Mouse (Mus musculus): ENCODE results near the gene Dock7. TPM values are rescaled to one million over a fixed set of nuclear protein-coding genes. Genes with fewer than 3 reads are reported as not detected.

Dock7 gene
- 63.1 and 84.5 TPM in 2 replicates for polyA plus RNA-seq (2014; fragmentation: Nextera tagmentation; extraction: Ambion mirVana)

DNA sequence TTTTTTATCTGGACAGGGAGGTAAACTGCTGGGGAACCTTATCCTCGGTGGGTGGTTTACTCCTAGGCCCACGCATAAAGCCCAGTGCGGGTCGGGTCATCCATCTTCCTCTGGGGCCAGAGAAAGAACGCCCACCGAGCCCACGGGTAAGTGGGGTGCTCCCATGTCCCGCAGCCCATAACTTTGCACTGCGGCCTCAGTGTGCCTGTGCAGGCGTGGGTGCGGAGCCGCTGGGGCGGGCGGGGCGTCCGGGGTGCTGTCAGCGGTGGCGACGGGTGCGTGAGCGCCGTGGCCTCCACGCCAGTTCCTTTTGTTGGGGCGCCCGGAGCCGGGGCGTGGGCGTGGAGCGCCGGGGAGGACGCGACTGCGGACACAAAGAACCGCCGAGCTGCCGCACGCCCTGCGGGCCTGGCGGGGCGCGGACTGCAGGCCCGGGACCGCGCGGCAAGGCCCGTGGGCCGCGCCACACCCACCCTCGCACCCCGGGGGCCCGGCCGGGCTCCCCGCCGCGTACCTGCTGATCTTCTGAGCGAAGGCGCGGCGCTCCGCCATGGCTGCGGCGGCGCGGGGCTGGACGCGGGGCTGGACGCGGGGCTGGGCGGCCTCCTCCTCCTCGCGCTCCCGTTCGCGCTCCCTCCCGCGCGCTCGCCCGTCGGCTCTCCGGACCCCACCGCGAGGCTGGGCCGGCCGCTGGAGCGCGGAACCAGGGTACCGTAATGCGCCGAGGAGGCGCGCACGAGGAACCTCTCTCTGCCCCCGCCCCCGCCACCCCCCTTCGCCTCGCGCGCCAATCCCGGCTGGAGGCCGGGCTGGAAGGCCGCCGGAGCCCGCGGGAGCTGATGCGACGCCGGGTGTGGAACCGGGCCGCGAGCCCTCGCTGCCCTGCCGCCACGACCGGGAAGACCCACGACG is at the start of gene Dock7:
Gene Dock7 (minus strand): TSS at position 705 of the 912 bp plus-strand sequence.
- Histone ChIP-seq H3K4me1 (ENCODE audit: control insufficient read depth, insufficient read depth, low read length) (peaks cover 19% of the 10 kb centered on the region; the same call in 1 of the 2 replicates), H3K27ac (ENCODE audit: low read depth, low read length) (peak within 1 kb of the TSS; percentile 81; the same call in 1 of the 2 replicates), H3K4me2 (replicated peaks; ENCODE audit: low read depth, low read length) (peak within 1 kb of the TSS; percentile 69), H3K27me3 (ENCODE audit: control insufficient read depth, insufficient read depth, low read length) (0 out of 2 replicates have a peak, but pooled peaks cover 3% of the 10 kb centered on the region), H3K9ac (ENCODE audit: low read depth, low read length) (peak within 1 kb of the TSS; percentile 98), H3K36me3 (ENCODE audit: control insufficient read depth, insufficient read depth, low read length) (no peaks in the 10 kb centered on the region), H3K9me3 (ENCODE audit: control insufficient read depth, low read length) (no peaks in the 10 kb centered on the region), H3K4me3 (ENCODE audit: low read length) (peak within 1 kb of the TSS; percentile 95)
- peak; percentile 96 for ATAC-seq (ENCODE audit: low FRiP score, low TSS enrichment)
- under 1% methylated on average over 75 of the region's 117 CpGs for WGBS

DNA sequence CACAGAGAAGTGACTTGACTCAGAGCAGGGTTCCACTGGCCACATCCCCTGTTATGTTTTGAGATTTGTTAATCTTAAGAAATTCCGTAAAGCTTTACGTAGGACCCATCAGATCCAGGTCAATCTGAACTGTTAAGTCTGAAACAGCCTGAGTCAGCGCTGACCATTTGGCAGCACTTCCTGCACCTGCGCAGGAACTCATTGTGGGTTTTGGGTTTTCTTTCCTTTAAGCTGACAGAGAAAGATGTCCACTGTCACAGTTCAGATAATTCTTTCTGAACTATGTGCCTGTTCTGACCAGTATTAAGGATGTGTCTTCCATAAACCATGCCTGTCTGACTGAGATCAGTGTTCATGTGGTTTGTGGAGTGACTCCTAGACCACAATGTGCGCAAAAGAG is 48.2 kb upstream of the Dock7 start:
- 95% methylated on average over 5 of the region's 5 CpGs for WGBS
- Histone ChIP-seq H3K9me3 (ENCODE audit: control insufficient read depth, low read length) (no peaks in the 10 kb centered on the region), H3K27me3 (ENCODE audit: control insufficient read depth, insufficient read depth, low read length) (no peaks in the 10 kb centered on the region; the same call in 1 of the 2 replicates), H3K27ac (ENCODE audit: low read depth, low read length) (no peak overlapping the region), H3K4me2 (replicated peaks; ENCODE audit: low read depth, low read length) (no peak overlapping the region), H3K9ac (ENCODE audit: low read depth, low read length) (no peak overlapping the region), H3K4me1 (ENCODE audit: control insufficient read depth, insufficient read depth, low read length) (no peaks in the 10 kb centered on the region), H3K4me3 (ENCODE audit: low read length) (no peak overlapping the region), H3K36me3 (ENCODE audit: control insufficient read depth, insufficient read depth, low read length) (no peaks in the 10 kb centered on the region)
- no peak for ATAC-seq (ENCODE audit: low FRiP score, low TSS enrichment)

GRCm38 (mm10) chr4:99163547-99163946 is 42.8 kb upstream of the Dock7 start:
- Histone ChIP-seq H3K9me3 (ENCODE audit: control insufficient read depth, low read length) (no peaks in the 10 kb centered on the region), H3K4me3 (ENCODE audit: low read length) (no peak overlapping the region), H3K9ac (ENCODE audit: low read depth, low read length) (no peak overlapping the region), H3K4me1 (ENCODE audit: control insufficient read depth, insufficient read depth, low read length) (peaks cover 16% of the 10 kb centered on the region), H3K36me3 (ENCODE audit: control insufficient read depth, insufficient read depth, low read length) (no peaks in the 10 kb centered on the region), H3K4me2 (replicated peaks; ENCODE audit: low read depth, low read length) (no peak overlapping the region), H3K27ac (ENCODE audit: low read depth, low read length) (no peak overlapping the region), H3K27me3 (ENCODE audit: control insufficient read depth, insufficient read depth, low read length) (no peaks in the 10 kb centered on the region)
- WGBS = 29% methylated on average over 4 of the region's 4 CpGs
- ATAC-seq (ENCODE audit: low FRiP score, low TSS enrichment) = no peak

DNA sequence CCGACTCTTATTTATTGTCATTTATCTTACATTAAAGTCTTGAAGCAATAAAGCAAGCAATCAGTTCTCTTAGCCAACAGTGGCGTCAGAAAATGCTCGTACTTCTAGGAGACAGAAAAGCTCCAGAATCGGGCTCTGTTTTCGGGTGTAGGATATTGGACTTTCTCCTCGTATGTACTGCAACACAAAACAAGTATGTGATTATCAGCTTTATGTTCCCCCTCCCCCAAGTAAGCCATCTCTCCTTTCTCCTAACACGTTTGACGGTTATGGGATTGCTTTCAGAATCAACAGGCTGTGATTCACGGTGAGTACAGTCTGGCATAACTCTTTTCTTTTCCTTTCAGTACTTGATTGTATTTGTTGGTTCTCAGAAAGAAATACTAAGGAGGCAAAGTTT is 42.3 kb upstream of the Dock7 start:
- H3K27me3 ChIP-seq (ENCODE audit: control insufficient read depth, insufficient read depth, low read length) = no peaks in the 10 kb centered on the region
- no peak overlapping the region for H3K9ac ChIP-seq (ENCODE audit: low read depth, low read length)
- no peak overlapping the region; the same call in 1 of the 2 replicates for H3K4me2 ChIP-seq (replicated peaks; ENCODE audit: low read depth, low read length)
- H3K27ac ChIP-seq (ENCODE audit: low read depth, low read length) = no peak overlapping the region
- no peaks in the 10 kb centered on the region for H3K36me3 ChIP-seq (ENCODE audit: control insufficient read depth, insufficient read depth, low read length)
- H3K9me3 ChIP-seq (ENCODE audit: control insufficient read depth, low read length) = no peaks in the 10 kb centered on the region
- H3K4me3 ChIP-seq (ENCODE audit: low read length) = no peak overlapping the region
- H3K4me1 ChIP-seq (ENCODE audit: control insufficient read depth, insufficient read depth, low read length) = peaks cover 16% of the 10 kb centered on the region
- 39% methylated on average over 9 of the region's 9 CpGs for WGBS
- ATAC-seq (ENCODE audit: low FRiP score, low TSS enrichment) = no peak

GRCm38 (mm10) chr4:99161457-99161971 is 40.8 kb upstream of the Dock7 start:
- Histone ChIP-seq H3K36me3 (ENCODE audit: control insufficient read depth, insufficient read depth, low read length) (no peaks in the 10 kb centered on the region), H3K4me1 (ENCODE audit: control insufficient read depth, insufficient read depth, low read length) (peaks cover 16% of the 10 kb centered on the region), H3K4me3 (ENCODE audit: low read length) (no peak overlapping the region), H3K27ac (ENCODE audit: low read depth, low read length) (peak overlapping the region; percentile 59; the same call in 1 of the 2 replicates), H3K27me3 (ENCODE audit: control insufficient read depth, insufficient read depth, low read length) (no peaks in the 10 kb centered on the region), H3K9me3 (ENCODE audit: control insufficient read depth, low read length) (no peaks in the 10 kb centered on the region), H3K9ac (ENCODE audit: low read depth, low read length) (peak overlapping the region; percentile 18; the same call in 1 of the 2 replicates), H3K4me2 (replicated peaks; ENCODE audit: low read depth, low read length) (no peak overlapping the region)
- ATAC-seq (ENCODE audit: low FRiP score, low TSS enrichment) = peak; percentile 44; the same call in 1 of the 2 replicates
- 5% methylated on average over 6 of the region's 6 CpGs for WGBS

DNA sequence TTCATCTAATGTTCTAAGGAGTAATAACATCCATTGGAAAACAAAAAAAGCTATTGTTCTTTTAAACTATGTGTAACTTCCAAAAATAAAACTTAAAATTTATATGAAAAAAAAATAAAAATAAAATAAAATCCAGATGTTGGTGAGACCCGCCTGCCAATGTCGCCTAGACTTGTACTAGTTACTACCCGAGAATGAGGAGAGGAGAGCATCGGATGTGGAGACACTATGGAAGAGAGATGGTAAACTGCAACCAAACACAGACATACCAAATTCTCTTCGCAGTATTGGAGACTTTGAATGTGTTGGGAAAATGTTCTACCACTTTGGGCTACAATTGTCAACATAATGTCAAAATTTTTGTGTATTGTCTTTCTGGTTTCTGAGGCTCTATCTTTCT is 40.2 kb upstream of the Dock7 start:
- peaks cover 16% of the 10 kb centered on the region for H3K4me1 ChIP-seq (ENCODE audit: control insufficient read depth, insufficient read depth, low read length)
- H3K9me3 ChIP-seq (ENCODE audit: control insufficient read depth, low read length) = no peaks in the 10 kb centered on the region
- no peaks in the 10 kb centered on the region for H3K36me3 ChIP-seq (ENCODE audit: control insufficient read depth, insufficient read depth, low read length)
- no peaks in the 10 kb centered on the region for H3K27me3 ChIP-seq (ENCODE audit: control insufficient read depth, insufficient read depth, low read length)
- no peak for ATAC-seq (ENCODE audit: low FRiP score, low TSS enrichment)
- WGBS = 62% methylated on average over 5 of the region's 5 CpGs
- H3K4me2 ChIP-seq (replicated peaks; ENCODE audit: low read depth, low read length) = no peak overlapping the region
- no peak overlapping the region for H3K4me3 ChIP-seq (ENCODE audit: low read length)
- no peak overlapping the region for H3K9ac ChIP-seq (ENCODE audit: low read depth, low read length)
- H3K27ac ChIP-seq (ENCODE audit: low read depth, low read length) = peak overlapping the region; percentile 59; the same call in 1 of the 2 replicates

DNA sequence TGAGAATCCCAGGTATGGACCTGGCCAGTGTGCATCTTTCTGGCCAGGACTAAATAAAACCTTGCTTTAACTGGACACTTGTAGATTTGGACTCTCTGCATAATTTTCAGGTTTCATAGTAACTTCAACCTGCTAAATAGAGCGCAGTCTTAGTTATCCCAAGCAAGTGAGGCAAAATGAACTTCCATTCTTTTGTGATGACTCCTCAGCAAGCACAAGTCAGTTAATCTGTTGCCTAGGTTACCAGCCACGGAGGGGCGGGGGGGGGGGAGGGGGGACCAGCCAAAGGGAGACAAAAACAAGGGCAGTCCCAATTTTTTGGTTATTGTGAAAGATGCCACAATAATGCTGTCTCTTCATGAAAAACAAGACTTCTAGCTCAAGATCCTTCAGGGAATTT is 39.7 kb upstream of the Dock7 start:
- Histone ChIP-seq H3K4me1 (ENCODE audit: control insufficient read depth, insufficient read depth, low read length) (peaks cover 16% of the 10 kb centered on the region), H3K36me3 (ENCODE audit: control insufficient read depth, insufficient read depth, low read length) (no peaks in the 10 kb centered on the region), H3K9ac (ENCODE audit: low read depth, low read length) (no peak overlapping the region), H3K27ac (ENCODE audit: low read depth, low read length) (no peak overlapping the region), H3K9me3 (ENCODE audit: control insufficient read depth, low read length) (no peaks in the 10 kb centered on the region), H3K4me2 (replicated peaks; ENCODE audit: low read depth, low read length) (no peak overlapping the region), H3K27me3 (ENCODE audit: control insufficient read depth, insufficient read depth, low read length) (no peaks in the 10 kb centered on the region), H3K4me3 (ENCODE audit: low read length) (no peak overlapping the region)
- 25% methylated on average over 3 of the region's 3 CpGs for WGBS
- no peak for ATAC-seq (ENCODE audit: low FRiP score, low TSS enrichment)

- H3K4me2 ChIP-seq (replicated peaks; ENCODE audit: low read depth, low read length) = no peak overlapping the region
- H3K9me3 ChIP-seq (ENCODE audit: control insufficient read depth, low read length) = no peaks in the 10 kb centered on the region
- WGBS = 84% methylated on average over 5 of the region's 5 CpGs
- ATAC-seq (ENCODE audit: low FRiP score, low TSS enrichment) = no peak
- H3K27ac ChIP-seq (ENCODE audit: low read depth, low read length) = no peak overlapping the region
- H3K27me3 ChIP-seq (ENCODE audit: control insufficient read depth, insufficient read depth, low read length) = no peaks in the 10 kb centered on the region
- H3K9ac ChIP-seq (ENCODE audit: low read depth, low read length) = no peak overlapping the region
- no peaks in the 10 kb centered on the region for H3K36me3 ChIP-seq (ENCODE audit: control insufficient read depth, insufficient read depth, low read length)
- no peak overlapping the region for H3K4me3 ChIP-seq (ENCODE audit: low read length)
- peaks cover 16% of the 10 kb centered on the region for H3K4me1 ChIP-seq (ENCODE audit: control insufficient read depth, insufficient read depth, low read length)
Measured at GRCm38 (mm10) chr4:99158495-99158894, 37.8 kb upstream of the Dock7 start.
